Mouse (Mus musculus) stomach, embryonic 14.5 days (tissue): ENCODE results near the gene Tulp1. TPM values are rescaled to one million over a fixed set of nuclear protein-coding genes. Genes with fewer than 3 reads are reported as not detected.
A peak's percentile ranks its signal among the peaks of the same experiment; 100 is the strongest.
"Not testable (repeated sequence)": the region's sequence is repeated elsewhere in the genome, so short reads cannot be mapped to it uniquely, and the experiment has no call there.

Source experiments
- ATAC-seq: fragments of 200-750 bp; cut with Nextera tagmentation; 2 replicates; pipeline ENCODE4 v1.8.0; 2017; ENCODE audit warnings: low read depth, moderate TSS enrichment; ENCODE audit not compliant: insufficient number of reproducible peaks, insufficient read depth, low FRiP score
- H3K27ac ChIP-seq: fragments of 300-500 bp; sonication (generic); 2 replicates; pipeline ENCODE4 v1.5.1; 2014; ENCODE audit warnings: mild to moderate bottlenecking, low read length, moderate library complexity, mixed read lengths
- H3K27me3 ChIP-seq: fragments of 300-500 bp; sonication (generic); 2 replicates; pipeline ENCODE4 v1.6.1; 2014; ENCODE audit warnings: low read length, control low read depth, mixed read lengths; ENCODE audit not compliant: control insufficient read depth, insufficient read depth
- H3K36me3 ChIP-seq: fragments of 300-500 bp; sonication (generic); 2 replicates; pipeline ENCODE4 v1.6.1; 2014; ENCODE audit warnings: mild to moderate bottlenecking, control low read depth, low read length, moderate library complexity, mixed read lengths; ENCODE audit not compliant: control insufficient read depth, insufficient read depth
- H3K4me1 ChIP-seq: fragments of 300-500 bp; sonication (generic); 2 replicates; pipeline ENCODE4 v1.6.1; 2014; ENCODE audit warnings: low read length, control low read depth, mixed read lengths; ENCODE audit not compliant: control insufficient read depth, insufficient read depth
- H3K4me2 ChIP-seq: fragments of 300-500 bp; sonication (generic); replicated peaks from 2 replicates; pipeline ENCODE4 v1.6.1; 2014; ENCODE audit warnings: low read depth, low read length, control low read depth
- H3K4me3 ChIP-seq: fragments of 300-500 bp; sonication (generic); 2 replicates; pipeline ENCODE4 v1.5.1; 2014; ENCODE audit warnings: low read depth, low read length, control low read depth
- H3K9ac ChIP-seq: fragments of 300-500 bp; sonication (generic); replicated peaks from 2 replicates; pipeline ENCODE4 v1.6.1; 2014; ENCODE audit warnings: low read depth, mild to moderate bottlenecking, control low read depth, low read length, moderate library complexity, mixed read lengths
- H3K9me3 ChIP-seq: fragments of 300-500 bp; sonication (generic); 2 replicates; pipeline ENCODE4 v1.6.1; 2016; ENCODE audit warnings: low read depth, low read length, control low read depth; ENCODE audit not compliant: control insufficient read depth
- WGBS: fragments of 180-500 bp; shearing (Covaris S2); extraction: QIAGEN DNeasy Blood & Tissue Kit; methylation state at CpG from one replicate; pipeline ENCODE4 v1.1.7; 2014; 5-methylcytosine and 5-hydroxymethylcytosine counted together
- polyA plus RNA-seq: library from polyadenylated mRNA; unstranded; fragments of >200 nt; fragmentation: Nextera tagmentation; extraction: Ambion mirVana; gene quantifications from 2 replicates; pipeline ENCODE4 v1.2.1, GENCODE M21; 2014

The Tulp1 gene
- polyA plus RNA-seq, 1 experiment from 2014 or later: 5.2 TPM

DNA sequence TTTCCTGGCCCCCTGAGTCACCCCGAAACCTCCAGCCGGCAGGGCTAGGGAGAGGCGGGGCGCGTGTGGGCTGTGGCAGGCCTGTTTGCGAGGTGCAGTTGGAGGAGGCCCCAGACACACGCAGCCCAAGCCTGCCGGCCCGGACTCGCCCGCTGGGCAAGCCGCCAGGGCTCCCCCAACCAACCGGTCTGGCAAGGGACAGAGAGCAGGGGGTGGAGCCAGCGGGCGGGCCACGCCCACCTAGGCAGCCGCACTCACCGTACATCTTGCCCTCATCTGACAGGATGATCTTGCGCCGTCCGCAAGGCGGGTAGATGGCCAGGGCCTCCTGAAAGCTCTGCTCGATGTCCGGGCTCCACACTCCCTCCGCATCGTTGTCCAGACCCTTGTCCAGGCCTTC is 23.9 kb downstream of the Tulp1 start:
- peaks cover 31% of the 10 kb centered on the region for H3K36me3 ChIP-seq
- peaks cover 60% of the 10 kb centered on the region for H3K4me1 ChIP-seq
- peak overlapping the region; percentile 43 for H3K4me2 ChIP-seq
- ATAC-seq: peak; percentile 80
- H3K9me3 ChIP-seq: no peaks in the 10 kb centered on the region
- no peaks in the 10 kb centered on the region for H3K27me3 ChIP-seq
- H3K9ac ChIP-seq: peak overlapping the region; percentile 15; the same call in 1 of the 2 replicates
- peak overlapping the region; percentile 10 for H3K4me3 ChIP-seq
- 7% methylated on average over 26 of the region's 26 CpGs for WGBS
- peak overlapping the region; percentile 74 for H3K27ac ChIP-seq

DNA sequence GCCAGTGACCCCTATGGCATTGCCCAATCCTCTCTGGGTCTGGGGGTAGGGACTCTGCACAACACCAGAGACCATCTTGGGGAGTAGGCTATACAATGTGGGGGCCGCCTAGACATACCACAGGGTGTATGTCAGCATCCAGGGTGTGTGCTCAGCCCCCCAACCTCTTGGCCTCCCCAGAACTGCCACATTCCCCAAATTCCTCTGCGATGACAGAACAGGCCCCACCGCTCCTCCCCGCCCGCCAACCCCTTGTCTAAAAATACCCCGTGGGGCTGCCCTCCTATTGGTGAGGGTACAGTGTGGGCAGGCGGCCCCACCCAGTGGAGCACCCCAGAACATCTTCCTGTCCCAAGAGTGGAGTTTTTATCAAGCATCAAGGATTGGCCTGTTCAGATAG is 24.4 kb downstream of the Tulp1 start:
- 67% methylated on average over 7 of the region's 7 CpGs for WGBS
- peak; percentile 12; the same call in 1 of the 2 replicates for ATAC-seq
- H3K4me2 ChIP-seq: peak overlapping the region; percentile 43; the same call in 1 of the 2 replicates
- no peak overlapping the region for H3K9ac ChIP-seq
- peaks cover 55% of the 10 kb centered on the region for H3K4me1 ChIP-seq
- no peak overlapping the region for H3K4me3 ChIP-seq
- no peaks in the 10 kb centered on the region for H3K27me3 ChIP-seq
- H3K36me3 ChIP-seq: peaks cover 36% of the 10 kb centered on the region
- peak overlapping the region; percentile 74 for H3K27ac ChIP-seq
- H3K9me3 ChIP-seq: no peaks in the 10 kb centered on the region

DNA sequence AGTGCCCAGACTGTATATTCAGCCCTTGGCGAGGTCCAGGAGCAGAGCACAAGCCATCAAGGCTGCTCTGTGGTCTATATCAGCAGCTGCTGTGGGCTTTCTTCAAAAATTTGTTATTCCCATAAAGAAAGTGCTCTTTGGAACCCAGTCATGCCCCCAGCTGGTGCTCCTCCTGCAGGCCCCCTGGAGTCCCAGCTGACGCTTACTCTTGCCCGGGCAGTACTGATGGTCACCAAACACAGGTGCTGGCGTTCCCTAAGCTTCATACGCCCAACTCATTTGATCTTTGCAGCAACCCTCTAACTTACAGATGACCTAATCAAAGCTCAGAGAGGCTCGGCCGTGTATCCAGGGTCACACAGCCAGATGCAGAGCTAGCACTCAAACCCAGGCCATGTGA is 27.5 kb downstream of the Tulp1 start:
- no peaks in the 10 kb centered on the region for H3K27me3 ChIP-seq
- no peaks in the 10 kb centered on the region for H3K9me3 ChIP-seq
- H3K4me2 ChIP-seq: no peak overlapping the region
- no peak overlapping the region for H3K9ac ChIP-seq
- H3K36me3 ChIP-seq: peaks cover 57% of the 10 kb centered on the region
- 85% methylated on average over 7 of the region's 7 CpGs for WGBS
- H3K27ac ChIP-seq: no peak overlapping the region
- no peak overlapping the region for H3K4me3 ChIP-seq
- ATAC-seq: no peak
- H3K4me1 ChIP-seq: peaks cover 46% of the 10 kb centered on the region

DNA sequence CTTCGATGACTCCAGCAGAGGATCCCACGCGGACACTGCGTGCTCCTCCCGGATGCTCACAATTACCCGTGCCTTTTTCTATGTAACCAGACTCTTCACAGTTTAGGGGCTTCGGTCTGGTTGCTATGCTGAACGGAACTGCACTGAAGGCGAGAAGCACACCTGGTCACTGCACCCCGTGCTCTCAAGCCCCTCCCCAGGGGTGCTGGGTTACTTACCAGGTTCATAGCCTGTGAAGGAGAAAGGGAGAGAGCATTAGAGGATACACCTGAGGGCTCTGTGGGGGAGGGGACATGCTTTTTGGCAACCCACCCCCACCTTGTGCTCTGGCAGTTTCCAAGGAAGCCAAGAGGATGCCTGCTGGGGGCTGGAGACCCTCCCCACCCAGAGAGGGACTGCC is 29.8 kb downstream of the Tulp1 start:
- Histone ChIP-seq H3K4me1 (peaks cover 32% of the 10 kb centered on the region), H3K4me2 (no peak overlapping the region), H3K9ac (no peak overlapping the region), H3K36me3 (peaks cover 76% of the 10 kb centered on the region), H3K9me3 (no peaks in the 10 kb centered on the region), H3K4me3 (no peak overlapping the region), H3K27ac (no peak overlapping the region), H3K27me3 (no peaks in the 10 kb centered on the region)
- 67% methylated on average over 10 of the region's 10 CpGs for WGBS
- no peak for ATAC-seq

DNA sequence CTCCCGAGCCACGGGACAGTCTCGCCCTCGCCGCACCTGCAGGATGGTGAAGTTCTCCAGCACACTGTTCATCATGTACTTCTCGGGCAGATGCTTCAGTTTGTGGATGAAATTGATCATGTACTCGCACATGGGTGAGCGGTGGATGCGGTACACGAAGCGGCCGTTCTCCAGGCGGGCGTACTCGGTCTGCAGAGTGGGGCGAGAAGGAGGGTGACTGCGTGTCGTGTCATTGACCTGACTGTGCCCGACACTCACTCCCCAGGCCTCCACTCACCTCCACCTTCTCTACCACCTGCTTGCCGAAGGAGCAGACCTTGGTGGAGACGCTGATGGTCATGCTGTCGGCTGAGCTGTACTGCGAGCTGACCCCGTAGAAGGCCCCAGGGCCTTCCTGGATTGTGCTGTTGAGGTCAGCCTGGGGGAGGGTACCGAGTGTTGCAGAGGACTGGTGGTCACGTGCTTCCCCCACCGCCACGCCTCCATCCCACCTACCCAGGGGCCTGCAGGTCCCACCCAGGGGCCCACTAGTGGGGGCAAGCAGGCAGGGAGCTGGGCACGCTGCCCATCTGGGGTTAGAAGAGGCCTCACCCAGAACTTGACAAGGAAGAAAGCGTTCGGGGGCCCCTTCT is 32.0 kb downstream of the Tulp1 start:
- 0 out of 2 replicates have a peak overlapping the region, but pooled peaks have one; percentile 6 for H3K4me2 ChIP-seq
- no peaks in the 10 kb centered on the region for H3K9me3 ChIP-seq
- no peak overlapping the region for H3K4me3 ChIP-seq
- H3K27me3 ChIP-seq: no peaks in the 10 kb centered on the region
- WGBS: 40% methylated on average over 31 of the region's 31 CpGs
- H3K9ac ChIP-seq: no peak overlapping the region
- ATAC-seq: no peak
- H3K27ac ChIP-seq: peak overlapping the region; percentile 69
- peaks cover 66% of the 10 kb centered on the region for H3K36me3 ChIP-seq
- H3K4me1 ChIP-seq: peaks cover 30% of the 10 kb centered on the region

DNA sequence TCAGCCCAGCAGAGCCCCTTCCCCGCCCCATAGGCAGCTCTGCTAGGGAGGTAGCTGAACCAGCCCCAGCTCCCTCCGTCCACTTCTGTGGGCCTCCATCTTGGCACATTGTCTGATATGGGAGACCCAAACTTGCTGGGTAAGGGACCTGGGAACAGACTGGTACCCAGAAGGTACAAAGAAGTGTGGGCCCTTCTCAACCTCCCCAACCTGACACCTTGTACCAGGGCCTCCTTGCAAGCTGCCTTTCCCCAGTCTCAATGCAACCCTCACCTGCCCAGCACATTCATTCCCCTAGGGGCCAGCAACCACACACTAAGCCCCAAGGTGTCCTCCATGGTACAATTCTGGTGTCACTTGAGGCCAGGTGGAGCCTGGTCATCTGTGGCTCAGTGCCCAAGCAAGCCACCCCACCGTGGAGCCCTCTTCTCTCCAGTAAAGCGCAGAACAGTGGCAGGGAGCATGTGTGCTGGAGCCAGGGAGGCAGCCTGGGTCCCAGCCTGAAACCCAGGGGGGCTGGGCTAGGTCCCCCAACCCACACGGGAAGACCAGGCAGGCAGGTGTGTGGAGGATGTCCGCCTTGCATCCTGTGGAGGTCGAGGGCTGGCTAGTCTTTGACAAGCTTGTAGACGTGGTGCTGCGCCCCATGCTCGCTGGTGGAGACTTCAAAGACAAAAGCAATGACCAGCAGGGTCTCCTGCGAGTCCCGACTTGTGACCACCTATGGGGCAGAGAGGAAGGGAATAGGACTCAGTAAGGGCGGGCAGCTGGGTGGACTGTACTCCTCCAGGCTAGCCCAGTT is 32.7 kb downstream of the Tulp1 start:
- no peak for ATAC-seq
- Histone ChIP-seq H3K9me3 (no peaks in the 10 kb centered on the region), H3K4me1 (peaks cover 36% of the 10 kb centered on the region), H3K4me2 (no peak overlapping the region), H3K9ac (no peak overlapping the region), H3K4me3 (no peak overlapping the region), H3K27ac (peak overlapping the region; percentile 69), H3K36me3 (peaks cover 59% of the 10 kb centered on the region), H3K27me3 (no peaks in the 10 kb centered on the region)
- WGBS: 53% methylated on average over 13 of the region's 13 CpGs

DNA sequence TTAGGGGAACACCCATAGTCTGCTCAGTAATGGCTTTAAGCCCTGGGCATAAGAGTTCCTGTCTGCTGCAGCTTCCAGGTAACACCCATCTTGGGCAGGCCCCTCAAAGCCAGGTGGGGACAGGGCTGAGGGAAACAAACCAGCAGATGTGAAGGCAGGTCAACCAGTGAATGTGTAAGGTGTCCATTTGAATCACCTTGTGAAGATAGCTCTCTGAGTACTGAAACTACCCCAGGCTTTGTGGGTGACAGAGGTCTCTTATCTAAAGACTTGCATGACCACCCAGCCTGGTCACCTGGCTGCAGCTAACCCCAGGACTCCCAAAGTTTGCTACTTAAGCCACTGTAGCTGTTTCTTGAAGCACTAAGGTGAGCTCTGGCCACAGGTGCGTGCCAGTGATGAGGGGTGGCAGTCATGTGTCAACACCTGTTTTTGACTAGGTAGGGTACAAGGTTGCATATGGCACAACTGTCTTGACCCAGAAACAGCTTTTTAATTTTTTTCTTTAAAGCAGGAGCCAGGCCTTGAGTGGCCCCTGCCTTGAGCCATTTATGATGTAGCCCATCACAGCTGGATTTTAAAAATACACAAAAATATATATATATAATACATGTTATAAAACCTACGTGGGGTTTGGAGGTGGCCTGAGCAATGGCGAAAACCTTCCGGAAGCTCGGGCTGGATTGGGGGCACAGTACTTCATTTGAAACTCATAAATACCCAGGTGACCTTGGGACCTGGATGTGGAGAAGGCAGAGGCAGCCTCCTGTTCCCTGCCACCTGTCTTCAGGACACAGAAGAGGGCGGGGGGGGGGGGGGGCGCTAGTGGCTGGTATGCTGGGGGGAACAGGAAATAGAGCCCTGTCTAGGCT is 33.5 kb downstream of the Tulp1 start:
- H3K4me1 ChIP-seq: peaks cover 40% of the 10 kb centered on the region
- 30% methylated on average over 7 of the region's 7 CpGs for WGBS

DNA sequence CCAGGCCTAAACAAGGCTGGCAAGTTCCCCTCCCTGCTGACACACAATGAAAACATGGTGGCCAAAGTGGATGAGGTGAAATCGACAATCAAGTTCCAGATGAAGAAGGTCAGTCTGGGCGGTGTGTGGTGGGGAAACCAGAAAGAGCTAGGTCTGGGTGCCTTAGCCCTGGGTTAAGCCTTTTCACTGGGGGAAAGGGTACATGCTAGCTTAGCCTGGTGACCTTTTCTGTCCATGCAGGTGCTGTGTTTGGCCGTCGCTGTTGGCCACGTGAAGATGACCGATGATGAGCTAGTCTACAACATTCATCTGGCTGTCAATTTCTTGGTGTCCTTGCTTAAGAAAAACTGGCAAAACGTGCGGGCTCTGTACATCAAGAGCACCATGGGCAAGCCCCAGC is 34.4 kb downstream of the Tulp1 start:
- H3K9ac ChIP-seq, H3K27me3 ChIP-seq, ATAC-seq, H3K9me3 ChIP-seq, H3K4me2 ChIP-seq, H3K4me3 ChIP-seq, H3K27ac ChIP-seq: not testable (repeated sequence)
- Histone ChIP-seq H3K4me1 (peaks cover 40% of the 10 kb centered on the region), H3K36me3 (peaks cover 50% of the 10 kb centered on the region)
- WGBS: 45% methylated on average over 6 of the region's 8 CpGs

More for the DNA sequence above, 33.5 kb downstream of the Tulp1 start:
- Histone ChIP-seq H3K9ac (no peak overlapping the region), H3K36me3 (peaks cover 56% of the 10 kb centered on the region), H3K27me3 (no peaks in the 10 kb centered on the region), H3K4me3 (no peak overlapping the region), H3K9me3 (no peaks in the 10 kb centered on the region), H3K27ac (peak overlapping the region; percentile 69; the same call in 1 of the 2 replicates), H3K4me2 (no peak overlapping the region)
- no peak for ATAC-seq
